Mouse (Mus musculus) heart, postnatal 4 days (tissue): ENCODE data around the gene Mthfsd. TPM values are rescaled to one million over a fixed set of nuclear protein-coding genes. Genes with fewer than 3 reads are reported as not detected.
A peak's percentile ranks its signal among the peaks of the same experiment; 100 is the strongest.
"Not testable (repeated sequence)": the region's sequence is repeated elsewhere in the genome, so short reads cannot be mapped to it uniquely, and the experiment has no call there.

Source experiments
- DNase-seq: peaks from one replicate; pipeline ENCODE4 v3.0.0; 2021
- total RNA-seq, 2 experiments: library from RNA; stranded (reverse); gene quantifications; 2 replicates each; pipeline ENCODE4 v1.2.3; 2021

Gene Mthfsd
- total RNA-seq, result 10 to 100 TPM; 14.5 to 15.3 TPM

DNA sequence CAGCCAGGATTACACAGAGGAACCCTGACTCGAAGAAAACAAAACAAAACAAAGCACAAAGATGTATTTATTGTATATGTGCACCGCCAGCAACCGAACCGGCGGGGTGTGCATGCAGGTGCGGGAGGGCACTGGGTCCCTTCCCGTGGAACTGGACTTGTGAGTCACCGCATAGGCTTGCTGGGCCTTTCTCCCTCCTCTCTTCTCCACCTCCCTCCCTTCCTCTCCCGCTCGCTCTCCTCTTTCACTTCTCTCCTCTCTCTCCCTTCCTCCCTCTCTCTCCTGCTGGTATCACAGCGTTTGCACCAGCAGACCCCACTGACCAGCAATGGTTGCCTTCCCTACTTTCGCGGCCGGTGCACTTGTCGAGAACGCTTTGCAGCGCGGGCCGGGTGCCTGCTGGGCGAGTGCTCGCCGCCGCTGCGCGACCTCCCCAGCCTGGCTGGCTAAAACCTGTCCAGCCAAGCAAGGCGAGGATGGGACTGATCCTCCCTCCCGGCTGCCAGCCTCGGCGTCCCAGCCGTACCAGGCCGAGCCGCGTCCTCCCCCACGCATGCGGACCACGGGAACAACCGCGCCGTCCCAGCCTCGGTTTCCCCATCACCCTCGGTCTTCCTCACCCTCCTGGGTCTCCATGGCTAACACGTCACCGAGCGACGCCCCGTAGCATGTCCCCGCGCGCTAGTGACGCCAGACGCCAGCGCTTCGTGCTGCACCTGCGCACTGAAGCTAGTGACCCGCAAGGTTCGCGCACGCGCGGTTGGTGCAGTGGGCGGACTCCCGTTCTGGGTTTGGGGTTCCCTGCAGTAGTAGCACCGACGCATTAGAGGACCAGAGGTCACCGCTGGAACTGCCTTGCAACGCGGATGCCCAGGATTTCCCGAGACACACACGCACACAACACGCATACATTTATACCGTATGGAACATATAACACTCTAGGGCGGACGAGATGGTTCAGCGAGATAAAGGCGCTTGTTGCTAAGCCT, at the start of gene Mthfsd:
Mthfsd (minus strand) TSS at position 725 of the 989 bp plus-strand sequence.
- DNase-seq, result peak; percentile 99

DNA sequence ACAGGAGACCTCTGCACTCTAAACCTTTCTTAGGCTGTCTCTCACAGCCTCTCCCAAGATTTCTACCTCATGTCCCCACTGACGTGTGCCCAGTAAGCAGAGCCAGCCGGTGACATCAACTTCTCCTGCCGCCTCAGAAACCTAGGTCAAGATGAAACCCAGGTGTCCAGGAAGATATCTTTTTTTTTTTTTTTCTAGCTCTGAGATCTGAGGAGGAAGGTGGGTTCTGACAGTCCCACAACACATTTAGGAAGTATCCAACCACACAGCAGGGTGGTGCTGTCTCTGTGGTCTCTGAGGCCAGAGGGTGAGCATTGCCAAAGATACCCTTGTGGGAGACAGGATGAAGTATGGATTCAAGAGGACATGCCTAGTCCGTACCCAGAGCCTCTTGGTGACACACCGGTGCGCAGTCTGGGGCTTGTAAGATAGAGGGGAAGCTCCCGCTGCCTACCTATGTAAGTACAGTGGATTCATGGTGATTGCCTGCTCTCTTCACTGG, 48.8 kb upstream of the Mthfsd start:
- no peak for DNase-seq

DNA sequence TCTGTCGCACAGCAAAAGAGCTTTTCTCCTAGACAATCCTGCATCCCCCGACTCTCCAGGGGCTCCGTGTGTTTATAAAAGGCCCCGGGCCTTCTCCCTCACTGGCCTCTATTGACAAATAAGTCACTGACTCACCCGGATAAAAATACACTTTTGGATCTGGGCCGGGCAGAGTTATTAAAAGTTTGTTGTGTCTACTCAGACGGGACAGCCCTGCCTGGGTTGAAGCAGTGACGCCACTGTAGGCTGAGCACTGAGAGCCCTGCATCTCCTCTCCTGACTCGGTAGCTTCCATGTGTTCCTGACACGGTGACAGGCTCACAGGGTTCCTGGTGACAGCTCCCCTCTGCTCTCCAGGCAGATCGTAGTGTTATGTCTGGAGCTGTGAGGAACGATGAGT, 44.2 kb upstream of the Mthfsd start:
- DNase-seq, result peak; percentile 74

DNA sequence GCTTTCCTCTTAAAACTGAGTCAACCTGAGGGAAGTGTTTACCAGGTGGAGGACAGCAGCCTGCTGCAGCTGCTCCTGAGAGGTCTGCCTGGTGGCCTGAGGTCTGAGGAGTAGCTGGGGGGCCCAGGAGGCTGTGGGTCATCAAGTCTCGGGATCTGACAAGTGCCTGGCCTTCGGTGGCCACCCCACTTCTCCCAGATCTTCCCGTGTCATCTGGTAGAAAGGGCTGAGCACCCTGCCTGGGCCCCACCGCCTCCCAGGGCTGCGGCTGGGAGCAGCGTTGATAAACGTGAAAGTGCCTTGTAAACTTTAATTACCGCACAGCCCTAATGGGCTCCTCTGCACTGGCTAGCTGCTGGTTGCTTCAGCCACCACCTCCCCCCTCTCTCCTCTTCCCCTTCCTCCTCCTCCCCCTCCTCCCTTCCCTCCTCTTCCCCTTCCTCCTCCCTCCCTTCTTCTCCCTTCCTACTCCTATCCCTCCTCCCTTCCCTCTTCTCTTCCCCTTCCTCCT, 40.4 kb upstream of the Mthfsd start:
- DNase-seq, result no peak

DNA sequence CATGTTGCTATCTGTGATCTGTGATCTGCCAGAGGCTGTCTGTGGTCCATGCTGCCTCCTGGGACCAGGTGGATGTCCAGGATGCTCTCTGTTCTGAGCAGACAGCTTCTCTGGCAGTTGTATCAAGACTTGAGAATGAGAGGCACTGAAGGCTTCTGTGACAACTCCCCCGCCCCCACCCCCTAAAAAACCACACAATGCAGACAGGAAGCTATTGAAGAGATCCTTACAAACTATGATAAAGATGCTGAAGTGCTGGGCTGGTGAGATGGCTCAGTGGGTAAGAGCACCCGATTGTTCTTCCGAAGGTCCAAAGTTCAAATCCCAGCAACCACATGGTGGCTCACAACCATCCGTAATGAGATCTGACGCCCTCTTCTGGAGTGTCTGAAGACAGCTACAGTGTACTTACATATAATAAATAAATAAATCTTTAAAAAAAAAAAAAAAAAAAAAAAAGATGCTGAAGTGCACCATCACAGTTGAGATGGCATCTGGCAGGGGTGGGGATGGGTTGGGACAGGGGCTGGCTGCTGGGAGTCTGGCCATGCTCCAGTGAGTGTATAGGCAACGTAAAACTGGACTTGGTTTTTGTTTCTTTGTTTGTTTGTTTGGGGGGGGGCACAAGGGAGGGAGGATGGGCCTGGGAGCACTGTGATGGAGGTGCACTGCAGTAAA, 37.4 kb upstream of the Mthfsd start:
- DNase-seq, result not testable (repeated sequence)

DNA sequence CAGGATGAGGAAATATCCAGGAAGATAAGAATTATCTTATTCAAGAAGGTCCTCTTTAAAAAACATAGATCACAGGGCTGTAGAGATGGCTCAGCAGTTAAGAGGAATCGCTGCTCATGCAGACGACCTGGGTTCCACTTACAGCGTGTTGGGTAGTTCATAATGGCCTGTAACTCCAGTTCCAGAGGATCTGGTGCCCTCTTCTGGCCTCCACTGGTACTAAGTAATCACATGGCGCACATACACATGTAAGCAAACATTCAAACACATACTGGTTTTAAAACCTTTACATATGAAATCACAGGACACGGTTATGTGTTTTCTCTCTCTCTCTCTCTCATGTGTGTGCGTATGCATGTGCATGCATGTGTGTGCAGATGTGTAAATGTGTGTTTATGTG, 28.7 kb upstream of the Mthfsd start:
- DNase-seq, result no peak

DNA sequence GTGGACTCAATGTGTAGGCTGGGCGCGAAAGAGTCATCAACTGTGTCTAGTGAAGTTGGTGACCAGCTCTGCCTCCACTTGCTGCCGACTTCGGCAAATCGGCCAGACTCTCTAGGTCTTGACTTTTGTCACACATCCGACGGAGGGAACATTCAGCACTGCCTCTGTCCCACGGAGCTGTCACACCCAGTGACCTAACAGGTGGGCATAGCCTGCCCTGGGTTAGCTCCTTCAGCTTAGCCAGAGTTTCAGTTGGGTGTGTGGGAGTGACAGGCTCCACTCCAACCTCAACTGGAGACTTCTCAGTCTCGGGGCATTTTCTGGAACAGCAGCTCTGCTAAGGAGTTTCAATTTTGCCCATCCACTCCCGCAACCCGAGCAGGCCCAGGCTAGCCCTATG, 26.3 kb upstream of the Mthfsd start:
- no peak for DNase-seq

DNA sequence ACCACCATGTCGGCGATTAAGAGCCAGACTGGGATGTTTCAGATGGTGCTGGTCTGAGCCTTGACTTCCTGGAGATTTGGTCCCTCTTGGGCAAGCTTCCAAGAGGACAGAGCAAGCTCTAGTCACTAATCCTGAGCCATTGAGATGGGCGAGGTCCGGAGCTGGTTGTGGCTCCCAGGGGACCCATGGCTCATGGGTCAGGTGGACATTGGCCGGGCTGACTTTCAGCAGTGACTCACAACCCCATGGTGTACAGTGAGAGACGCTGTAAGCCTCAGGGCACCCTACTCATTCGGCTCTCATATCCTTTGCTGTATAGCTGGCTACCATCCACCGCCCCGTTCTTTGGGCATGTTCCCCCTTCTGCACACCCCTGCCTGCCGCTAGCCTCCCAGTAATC, 25.9 kb upstream of the Mthfsd start:
- no peak for DNase-seq

DNA sequence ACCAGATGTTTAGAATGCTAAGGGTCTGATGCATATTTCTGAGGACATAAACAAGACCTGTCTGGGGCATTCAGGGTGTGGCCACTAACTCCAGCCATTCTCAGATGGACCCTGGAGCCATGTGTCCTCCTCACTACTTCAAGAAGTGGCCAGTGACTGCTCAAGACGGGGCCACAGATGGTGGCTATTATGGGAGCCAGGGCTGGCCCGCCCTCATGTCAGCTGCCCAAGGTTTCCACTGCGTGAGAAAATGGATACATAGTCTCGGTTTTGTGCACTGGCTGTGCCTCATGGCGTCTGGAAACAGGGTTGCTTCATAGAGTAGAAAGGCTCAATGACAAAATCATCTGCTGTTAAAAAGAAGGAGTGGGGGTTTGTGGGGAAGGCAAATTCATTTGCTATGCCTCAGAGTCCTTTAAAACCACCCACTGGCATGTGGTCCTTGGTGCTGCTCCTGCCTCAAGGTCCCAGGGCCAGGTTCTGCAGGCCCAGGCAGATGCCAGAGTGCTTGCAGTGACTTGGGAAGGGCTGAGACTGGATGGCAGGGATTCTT, 24.8 kb upstream of the Mthfsd start:
- no peak for DNase-seq

DNA sequence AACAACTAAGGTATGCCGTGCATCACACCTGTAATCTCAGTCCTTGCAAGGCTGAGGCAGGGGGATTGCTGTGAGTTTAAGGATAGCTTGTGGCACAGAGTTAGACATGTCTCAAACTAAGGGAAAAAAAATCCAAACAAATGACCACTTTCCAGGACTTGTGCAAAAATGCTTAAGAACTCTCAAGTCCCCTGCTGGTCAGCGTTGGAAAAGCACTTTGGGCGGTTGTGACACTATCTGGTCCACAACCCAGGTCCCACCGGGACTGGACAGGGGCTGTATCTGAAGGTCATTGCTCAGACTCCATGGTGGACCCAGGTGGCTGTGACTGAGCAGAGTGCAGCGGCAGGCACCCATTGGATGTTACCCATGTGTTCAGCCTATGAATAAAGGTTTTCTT, 22.3 kb upstream of the Mthfsd start:
- peak; percentile 62 for DNase-seq

DNA sequence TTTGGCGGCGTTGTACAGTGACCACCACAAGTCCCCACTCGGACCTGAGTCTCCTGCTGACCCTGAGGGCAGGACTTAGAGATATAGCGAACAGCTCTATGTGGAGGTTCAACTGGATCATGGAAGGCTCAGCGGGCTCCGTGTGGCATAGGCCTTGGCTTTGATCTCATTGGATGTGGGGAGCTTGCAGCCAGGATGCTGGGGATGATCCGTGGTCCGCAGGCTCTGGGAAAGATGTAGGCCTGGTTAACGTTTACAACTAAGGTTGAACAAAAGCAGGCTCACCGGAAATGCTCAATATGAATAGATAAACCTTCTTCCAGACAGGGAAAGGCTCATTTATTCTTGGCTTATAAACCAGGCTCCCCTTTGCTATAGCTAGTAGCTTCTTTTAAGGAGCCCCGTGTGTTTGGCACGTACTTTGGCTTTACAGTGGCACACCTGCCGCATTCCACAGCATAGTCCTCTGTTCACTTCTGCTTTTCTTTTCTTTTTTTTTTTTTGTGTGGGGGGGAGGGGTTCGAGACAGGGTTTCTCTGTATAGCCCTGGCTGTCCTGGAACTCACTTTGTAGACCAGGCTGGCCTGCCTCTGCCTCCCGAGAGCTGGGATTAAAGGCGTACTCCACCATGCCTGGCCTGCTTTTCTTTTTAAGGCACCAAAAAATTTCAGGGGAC, 21.2 kb upstream of the Mthfsd start:
- no peak for DNase-seq

DNA sequence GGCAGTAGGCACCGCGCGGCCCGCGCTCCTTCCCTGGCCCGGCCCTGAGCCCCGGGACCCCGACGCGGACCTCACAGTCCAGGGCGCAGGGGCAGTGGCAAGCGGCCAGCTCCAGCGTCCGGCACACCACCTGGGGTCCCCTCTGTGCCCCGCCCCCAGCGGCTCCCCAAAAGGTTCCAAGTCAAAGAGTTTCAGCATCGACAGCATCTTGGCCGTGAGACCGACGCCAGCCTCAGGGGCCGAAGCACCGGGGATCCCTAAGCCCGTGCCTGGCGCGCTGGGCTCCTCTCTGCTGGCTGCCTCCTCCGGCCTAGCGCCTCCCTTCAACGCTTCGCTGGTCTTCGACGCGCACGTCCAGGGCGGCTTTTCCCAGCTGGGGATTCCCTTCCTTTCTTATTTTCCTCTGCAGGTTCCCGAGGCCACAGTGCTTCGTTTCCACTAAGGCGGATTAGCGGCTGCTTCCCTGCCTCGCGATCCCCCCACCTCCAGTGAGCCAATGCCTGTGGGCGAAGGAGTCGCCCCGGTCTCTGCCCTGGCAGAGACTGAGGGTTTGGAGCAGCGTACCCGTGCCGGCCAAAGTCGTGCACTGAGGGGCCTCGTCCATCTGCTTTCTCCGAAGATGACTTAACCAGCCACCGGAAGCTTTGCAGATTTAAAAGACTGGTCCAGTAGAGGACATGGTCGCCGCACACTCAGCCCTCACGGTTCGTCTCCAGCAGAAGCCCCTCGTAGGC, 20.5 kb upstream of the Mthfsd start:
- DNase-seq, result peak; percentile 35

DNA sequence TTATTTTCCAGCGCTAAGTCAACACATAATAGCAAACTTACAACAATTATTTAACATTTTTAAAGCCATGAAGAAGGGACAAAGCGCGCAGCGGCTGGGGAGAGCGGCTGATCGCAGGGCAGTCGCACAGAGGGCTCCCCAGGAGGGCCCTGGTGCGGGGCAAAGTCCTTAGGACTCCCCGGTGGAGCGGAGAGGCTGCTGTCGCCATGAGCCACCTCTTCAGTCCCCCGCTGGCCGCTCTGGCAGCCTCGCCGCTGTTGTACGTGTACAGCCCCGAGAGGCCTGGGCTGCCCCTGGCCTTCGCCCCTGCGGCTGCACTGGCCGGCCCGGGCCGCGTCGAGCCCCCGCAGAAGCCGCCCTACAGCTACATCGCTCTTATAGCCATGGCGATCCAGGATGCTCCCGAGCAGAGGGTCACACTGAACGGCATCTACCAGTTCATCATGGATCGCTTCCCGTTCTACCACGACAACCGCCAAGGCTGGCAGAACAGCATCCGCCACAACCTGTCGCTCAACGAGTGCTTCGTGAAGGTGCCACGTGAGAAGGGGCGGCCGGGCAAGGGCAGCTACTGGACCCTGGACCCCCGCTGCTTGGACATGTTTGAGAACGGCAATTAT, 19.7 kb upstream of the Mthfsd start, which contains the start of gene Foxl1:
Foxl1 (plus strand) TSS at position 185 of the 620 bp plus-strand sequence.
- no peak for DNase-seq

DNA sequence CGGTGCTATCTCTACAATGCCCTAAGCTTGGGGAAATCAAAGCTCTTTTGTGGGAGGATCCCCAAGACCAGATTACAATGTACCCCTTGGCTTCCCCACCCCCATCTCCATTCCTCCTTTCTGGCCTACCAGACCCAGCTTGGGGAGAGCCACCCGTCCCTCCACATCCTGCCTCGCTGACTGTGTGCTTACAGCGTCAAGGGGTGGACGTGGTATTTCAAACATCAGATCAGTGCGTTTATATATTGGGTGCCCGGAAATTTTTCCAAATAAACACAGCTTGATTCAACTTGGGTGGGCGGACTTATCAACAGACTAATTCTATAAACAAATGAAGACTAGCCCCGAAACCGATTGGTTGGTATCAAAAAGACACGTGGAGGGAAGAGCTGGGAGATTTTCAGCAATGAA, 19.1 kb upstream of the Mthfsd start:
- no peak for DNase-seq

DNA sequence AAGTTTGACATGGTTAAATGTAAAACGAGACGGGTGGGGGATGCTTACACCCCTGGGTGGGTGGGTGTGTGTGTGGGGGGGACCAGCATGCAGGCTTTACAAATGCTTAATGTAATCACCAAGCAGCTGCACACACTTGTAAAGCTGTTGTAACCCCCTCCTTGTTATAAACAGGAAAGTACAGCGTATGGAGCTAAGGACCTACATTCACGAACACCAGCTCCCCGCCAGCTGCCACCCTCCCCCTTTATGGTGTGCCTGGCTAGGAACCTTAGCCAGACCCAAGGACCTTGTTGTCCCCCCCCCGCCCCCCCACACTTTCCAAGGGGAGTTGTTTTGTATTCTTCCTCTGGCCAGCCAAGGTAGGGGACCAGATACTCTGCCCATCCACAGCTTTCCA, 18.5 kb upstream of the Mthfsd start:
- DNase-seq, result no peak

DNA sequence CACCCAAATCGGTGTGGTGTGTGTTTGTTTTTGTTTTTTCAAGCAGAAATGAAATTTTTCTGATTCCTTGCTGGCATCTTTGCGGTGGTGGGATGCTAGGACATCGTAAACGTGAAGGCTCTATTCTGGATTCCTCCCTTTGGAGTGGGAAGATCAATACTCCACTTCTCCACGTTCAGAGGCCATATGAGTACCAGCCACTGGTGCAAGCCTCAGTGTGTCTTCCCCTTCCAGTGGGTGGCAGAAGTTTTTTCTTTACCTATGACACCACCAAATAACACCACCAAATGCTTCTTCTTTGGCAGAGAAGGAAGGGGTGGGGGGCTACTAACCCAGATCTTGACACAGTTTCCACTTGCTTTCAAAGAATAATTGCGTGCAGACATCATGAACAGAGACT, 18.0 kb upstream of the Mthfsd start:
- DNase-seq, result no peak

DNA sequence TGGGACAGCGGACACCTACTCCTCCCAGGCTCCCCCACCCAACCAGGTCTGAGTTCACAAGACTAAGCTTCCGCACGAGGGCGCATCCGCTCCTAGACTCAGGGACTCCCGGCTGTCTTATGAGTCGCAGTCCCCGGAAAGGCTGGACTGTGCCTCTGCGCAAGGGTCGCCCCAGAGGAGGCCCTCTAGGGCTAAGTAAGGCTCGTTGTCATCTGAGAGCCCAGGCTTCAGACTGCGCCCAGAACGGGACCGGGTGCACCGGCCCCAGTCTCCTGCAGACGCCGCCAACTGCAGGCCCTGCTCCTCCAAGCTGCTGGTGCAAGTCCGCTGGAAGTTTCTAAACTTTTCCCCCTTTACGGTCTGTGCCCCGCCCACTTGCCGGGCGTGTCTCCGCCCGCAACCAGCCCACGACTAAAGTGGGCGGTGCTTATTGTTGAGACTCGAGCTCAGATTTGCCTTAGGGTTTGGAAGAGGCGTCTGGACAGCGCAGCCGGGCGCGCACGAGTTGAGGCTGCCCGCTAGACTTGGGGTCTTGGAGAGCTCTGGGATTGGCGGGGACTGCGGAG, 17.2 kb upstream of the Mthfsd start:
- peak; percentile 83 for DNase-seq

DNA sequence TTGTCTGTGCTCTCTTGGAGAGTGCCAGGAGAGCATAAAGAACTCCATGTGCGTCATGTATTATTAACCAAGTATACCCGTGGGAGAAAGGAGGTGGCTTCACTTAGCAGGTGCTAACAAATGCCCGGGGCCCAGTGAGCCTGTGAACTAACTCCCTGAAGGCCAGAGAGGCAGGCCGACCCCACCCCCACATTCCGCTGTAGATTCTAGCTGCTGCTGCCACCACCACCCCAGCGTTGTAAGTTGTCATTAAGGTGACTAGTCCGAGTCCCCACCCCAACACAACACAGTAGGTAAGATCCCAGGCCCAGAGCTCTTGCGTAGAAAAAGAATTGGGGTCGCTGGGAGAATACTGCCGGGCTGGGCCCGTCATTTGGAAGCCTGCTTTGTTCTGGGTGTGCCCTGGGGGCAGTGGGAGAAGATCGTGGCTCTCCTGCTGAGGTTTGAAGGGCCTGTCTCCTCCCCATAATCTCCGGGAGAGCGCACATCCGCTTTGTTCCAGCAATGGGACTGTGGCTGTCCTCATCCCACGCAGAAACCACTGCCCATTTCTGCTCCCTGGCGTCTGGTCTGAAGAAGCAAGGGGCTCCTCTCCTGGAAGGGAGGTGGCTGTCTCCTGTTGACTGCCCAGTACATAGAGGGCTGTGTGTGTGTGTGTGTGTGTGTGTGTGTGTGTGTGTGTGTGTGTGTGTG, 16.5 kb upstream of the Mthfsd start:
- peak; percentile 60 for DNase-seq

DNA sequence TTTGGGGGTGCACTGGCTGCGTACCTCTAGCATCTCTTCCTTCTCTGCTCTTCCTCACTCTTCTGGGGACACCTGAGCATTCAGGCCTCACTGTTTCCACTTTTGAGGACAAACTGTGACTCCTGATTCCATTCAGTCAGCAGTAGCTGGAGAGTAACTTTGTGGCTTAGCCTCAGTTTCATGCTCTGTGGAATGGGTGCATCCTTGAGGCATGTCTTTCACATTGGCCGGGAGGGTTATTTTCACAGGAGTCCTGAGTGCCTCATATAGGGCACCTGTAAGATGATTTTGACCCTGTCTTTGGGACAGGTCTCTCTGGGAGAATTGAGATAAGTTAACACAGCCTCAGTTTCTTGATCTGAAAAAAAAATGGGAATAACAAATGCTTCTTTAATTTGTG, 14.9 kb upstream of the Mthfsd start:
- DNase-seq, result no peak

DNA sequence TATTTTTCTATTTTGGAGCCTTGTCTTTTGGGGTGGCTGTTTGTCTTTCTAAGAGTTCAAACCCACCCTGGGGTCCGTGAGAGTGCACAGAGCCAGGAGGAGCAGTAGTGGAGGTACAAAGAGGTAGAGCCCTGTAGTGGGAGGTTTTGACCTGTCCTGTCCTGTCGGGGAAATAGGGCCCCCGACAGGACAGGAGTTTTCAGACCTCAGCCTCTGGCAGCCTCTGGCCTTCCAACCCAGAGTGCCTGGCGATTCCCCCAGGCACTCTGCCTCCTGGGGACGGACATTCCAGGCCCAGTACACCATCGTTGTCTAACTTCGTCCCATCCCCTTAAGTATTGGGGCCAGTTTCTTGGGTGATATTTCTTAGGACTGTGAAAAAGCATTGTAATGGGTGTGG, 14.2 kb upstream of the Mthfsd start:
- DNase-seq, result no peak
